Mouse (Mus musculus): ENCODE measurements at regions not wholly inside any gene's neighbourhood (a gene's known extent, or its start where the extent isn't known, plus 50 kb on each side); places are given as distances from the start of the nearest gene placed in this dataset.

DNA sequence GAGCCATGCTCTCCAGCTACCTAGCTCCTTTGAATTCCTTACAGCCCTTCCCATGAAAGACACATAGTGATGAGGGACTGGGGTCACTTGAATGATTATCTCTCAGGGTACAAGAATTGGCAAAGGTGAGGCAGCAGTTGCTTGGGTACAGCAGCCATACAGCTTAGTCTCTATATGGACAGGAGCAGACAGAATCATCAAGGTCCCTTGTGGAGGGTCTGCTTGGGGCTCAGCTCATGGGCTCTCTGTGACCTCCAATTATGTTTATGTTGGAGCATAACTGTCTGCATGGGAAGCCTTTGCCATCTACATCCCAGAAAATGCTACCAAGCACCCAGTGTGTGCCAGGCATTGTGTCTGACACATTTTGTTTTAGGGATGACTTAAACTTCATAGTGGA, 118.4 kb upstream of the Lhcgr start:
- H3K4me1 ChIP-seq (replicated peaks; ENCODE audit: control insufficient read depth, insufficient read depth, low read length), result no peaks in the 10 kb centered on the region
- no peak overlapping the region for H3K4me2 ChIP-seq (ENCODE audit: low read depth, low read length, severe bottlenecking)
- DNase-seq (ENCODE audit: low spot score), result no peak
- no peaks in the 10 kb centered on the region for H3K27me3 ChIP-seq (ENCODE audit: control insufficient read depth, insufficient read depth, low read length)
- H3K36me3 ChIP-seq (ENCODE audit: control insufficient read depth, insufficient read depth, low read length), result no peaks in the 10 kb centered on the region
- no peak overlapping the region for H3K27ac ChIP-seq (ENCODE audit: low read depth, low read length)
- no peak overlapping the region for H3K9ac ChIP-seq (ENCODE audit: low read length)
- peak; percentile 37; the same call in 1 of the 2 replicates for ATAC-seq (replicated peaks; ENCODE audit: low FRiP score)
- H3K9me3 ChIP-seq (ENCODE audit: control insufficient read depth, low read length), result no peaks in the 10 kb centered on the region
- H3K4me3 ChIP-seq (ENCODE audit: low read depth, low read length), result no peak overlapping the region

- H3K9me3 ChIP-seq (ENCODE audit: control insufficient read depth, low read length), result no peaks in the 10 kb centered on the region
- H3K27me3 ChIP-seq (ENCODE audit: control insufficient read depth, insufficient read depth, low read length), result no peaks in the 10 kb centered on the region
- 93% methylated on average over 1 of the region's 1 CpGs for WGBS
- no peak overlapping the region for H3K9ac ChIP-seq (ENCODE audit: low read length)
- no peaks in the 10 kb centered on the region for H3K36me3 ChIP-seq (ENCODE audit: control insufficient read depth, insufficient read depth, low read length)
- no peak overlapping the region for H3K4me3 ChIP-seq (ENCODE audit: low read depth, low read length)
- no peak overlapping the region for H3K27ac ChIP-seq (ENCODE audit: low read depth, low read length)
- no peak for ATAC-seq (replicated peaks; ENCODE audit: low FRiP score)
- H3K4me1 ChIP-seq (replicated peaks; ENCODE audit: control insufficient read depth, insufficient read depth, low read length), result no peaks in the 10 kb centered on the region
- DNase-seq (ENCODE audit: low spot score), result no peak
- no peak overlapping the region for H3K4me2 ChIP-seq (ENCODE audit: low read depth, low read length, severe bottlenecking)
These were observed 110.0 kb upstream of the Lhcgr start for GRCm38 (mm10) chr17:88901742-88902141.

- no peaks in the 10 kb centered on the region for H3K27me3 ChIP-seq (ENCODE audit: control insufficient read depth, insufficient read depth, low read length)
- H3K27ac ChIP-seq (ENCODE audit: low read depth, low read length), result no peak overlapping the region
- H3K4me2 ChIP-seq (ENCODE audit: low read depth, low read length, severe bottlenecking), result no peak overlapping the region
These were observed 109.1 kb upstream of the Lhcgr start for GRCm38 (mm10) chr17:88900904-88901303.

GRCm38 (mm10) chr17:88898705-88899668, 107.2 kb upstream of the Lhcgr start:
- no peak for DNase-seq (ENCODE audit: low spot score)

More at GRCm38 (mm10) chr17:88900904-88901303, 109.1 kb upstream of the Lhcgr start:
- Histone ChIP-seq H3K9me3 (ENCODE audit: control insufficient read depth, low read length) (no peaks in the 10 kb centered on the region), H3K4me1 (replicated peaks; ENCODE audit: control insufficient read depth, insufficient read depth, low read length) (no peaks in the 10 kb centered on the region), H3K36me3 (ENCODE audit: control insufficient read depth, insufficient read depth, low read length) (no peaks in the 10 kb centered on the region), H3K4me3 (ENCODE audit: low read depth, low read length) (no peak overlapping the region), H3K9ac (ENCODE audit: low read length) (no peak overlapping the region)
- no peak for ATAC-seq (replicated peaks; ENCODE audit: low FRiP score)
- no peak for DNase-seq (ENCODE audit: low spot score)
- 86% methylated on average over 2 of the region's 2 CpGs for WGBS

DNA sequence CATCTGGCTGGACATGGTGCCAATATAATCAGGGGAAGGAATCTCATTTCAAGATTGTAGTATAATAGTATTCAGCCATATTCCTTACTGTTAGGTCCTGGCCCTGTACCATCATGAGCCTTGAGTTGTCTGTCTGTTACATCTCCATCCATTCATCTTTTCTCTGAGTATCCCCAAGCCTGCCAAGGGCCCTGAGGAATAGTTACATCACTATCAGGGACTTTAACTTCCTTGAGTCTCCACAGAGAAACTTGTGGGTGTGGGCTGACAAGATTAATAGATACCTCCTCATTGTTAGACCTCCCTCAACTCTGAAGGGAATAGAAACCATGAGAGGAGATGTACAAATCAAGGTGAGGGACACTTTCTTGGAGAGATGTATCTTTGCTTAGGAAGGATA, 101.7 kb upstream of the Lhcgr start:
- DNase-seq (ENCODE audit: low spot score), result no peak
- no peak for ATAC-seq (replicated peaks; ENCODE audit: low FRiP score)

More at GRCm38 (mm10) chr17:88898705-88899668, 107.2 kb upstream of the Lhcgr start:
- Histone ChIP-seq H3K27ac (ENCODE audit: low read depth, low read length) (no peak overlapping the region), H3K36me3 (ENCODE audit: control insufficient read depth, insufficient read depth, low read length) (no peaks in the 10 kb centered on the region), H3K9me3 (ENCODE audit: control insufficient read depth, low read length) (no peaks in the 10 kb centered on the region), H3K27me3 (ENCODE audit: control insufficient read depth, insufficient read depth, low read length) (no peaks in the 10 kb centered on the region), H3K4me2 (ENCODE audit: low read depth, low read length, severe bottlenecking) (no peak overlapping the region), H3K4me1 (replicated peaks; ENCODE audit: control insufficient read depth, insufficient read depth, low read length) (no peaks in the 10 kb centered on the region), H3K4me3 (ENCODE audit: low read depth, low read length) (no peak overlapping the region), H3K9ac (ENCODE audit: low read length) (no peak overlapping the region)
- 75% methylated on average over 11 of the region's 11 CpGs for WGBS
- no peak for ATAC-seq (replicated peaks; ENCODE audit: low FRiP score)

GRCm38 (mm10) chr17:88885526-88885925, 93.7 kb upstream of the Lhcgr start:
- DNase-seq (ENCODE audit: low spot score) (no peak), ATAC-seq (replicated peaks; ENCODE audit: low FRiP score) (no peak)
- Histone ChIP-seq H3K4me2 (ENCODE audit: low read depth, low read length, severe bottlenecking) (no peak overlapping the region), H3K4me1 (replicated peaks; ENCODE audit: control insufficient read depth, insufficient read depth, low read length) (no peaks in the 10 kb centered on the region), H3K9ac (ENCODE audit: low read length) (no peak overlapping the region), H3K36me3 (ENCODE audit: control insufficient read depth, insufficient read depth, low read length) (no peaks in the 10 kb centered on the region), H3K4me3 (ENCODE audit: low read depth, low read length) (no peak overlapping the region), H3K9me3 (ENCODE audit: control insufficient read depth, low read length) (no peaks in the 10 kb centered on the region), H3K27ac (ENCODE audit: low read depth, low read length) (no peak overlapping the region), H3K27me3 (ENCODE audit: control insufficient read depth, insufficient read depth, low read length) (no peaks in the 10 kb centered on the region)
- WGBS, result 89% methylated on average over 3 of the region's 3 CpGs

More for the DNA sequence above, 101.7 kb upstream of the Lhcgr start:
- Histone ChIP-seq H3K27ac (ENCODE audit: low read depth, low read length) (no peak overlapping the region), H3K4me1 (replicated peaks; ENCODE audit: control insufficient read depth, insufficient read depth, low read length) (no peaks in the 10 kb centered on the region), H3K4me3 (ENCODE audit: low read depth, low read length) (no peak overlapping the region), H3K9ac (ENCODE audit: low read length) (no peak overlapping the region), H3K27me3 (ENCODE audit: control insufficient read depth, insufficient read depth, low read length) (no peaks in the 10 kb centered on the region), H3K4me2 (ENCODE audit: low read depth, low read length, severe bottlenecking) (no peak overlapping the region), H3K9me3 (ENCODE audit: control insufficient read depth, low read length) (no peaks in the 10 kb centered on the region), H3K36me3 (ENCODE audit: control insufficient read depth, insufficient read depth, low read length) (no peaks in the 10 kb centered on the region)

GRCm38 (mm10) chr17:88879736-88880135, 87.9 kb upstream of the Lhcgr start:
- no peaks in the 10 kb centered on the region for H3K27me3 ChIP-seq (ENCODE audit: control insufficient read depth, insufficient read depth, low read length)

DNA sequence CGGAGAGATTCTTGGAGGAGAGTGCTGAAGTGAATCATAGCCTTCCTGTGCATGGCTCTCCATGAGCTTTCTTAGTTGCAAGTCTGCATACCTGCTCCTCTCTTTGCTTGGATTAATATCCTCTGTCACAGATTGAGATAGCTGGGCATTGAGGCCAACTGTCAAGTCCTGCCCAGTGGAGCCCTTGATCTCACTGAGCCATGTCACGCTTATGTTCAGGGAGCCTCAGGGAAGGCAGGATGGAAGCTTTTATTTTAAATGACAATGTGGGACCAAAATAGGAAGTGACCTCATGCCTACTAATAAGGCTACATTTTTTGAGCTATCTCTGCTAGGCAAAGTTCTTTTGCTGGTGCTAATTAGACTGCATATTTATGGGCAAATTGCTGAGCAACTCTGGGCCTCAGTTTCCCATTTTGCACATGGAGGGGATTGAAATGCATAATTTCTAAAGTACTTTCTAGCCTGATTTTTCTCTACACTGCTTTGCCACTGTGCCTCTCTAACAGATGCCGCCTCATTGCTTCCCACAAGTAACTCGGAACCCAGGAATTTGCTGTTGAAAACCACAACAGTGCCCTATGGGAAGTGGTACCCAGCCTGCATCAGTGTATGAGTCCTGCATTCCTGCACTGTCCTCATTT, 78.7 kb upstream of the Lhcgr start:
- no peaks in the 10 kb centered on the region for H3K36me3 ChIP-seq (ENCODE audit: control insufficient read depth, insufficient read depth, low read length)
- H3K27ac ChIP-seq (ENCODE audit: low read depth, low read length), result no peak overlapping the region
- H3K27me3 ChIP-seq (ENCODE audit: control insufficient read depth, insufficient read depth, low read length), result no peaks in the 10 kb centered on the region
- H3K9me3 ChIP-seq (ENCODE audit: control insufficient read depth, low read length), result no peaks in the 10 kb centered on the region
- H3K9ac ChIP-seq (ENCODE audit: low read length), result no peak overlapping the region
- no peaks in the 10 kb centered on the region for H3K4me1 ChIP-seq (replicated peaks; ENCODE audit: control insufficient read depth, insufficient read depth, low read length)
- WGBS, result 75% methylated on average over 4 of the region's 4 CpGs
- no peak overlapping the region for H3K4me2 ChIP-seq (ENCODE audit: low read depth, low read length, severe bottlenecking)
- DNase-seq (ENCODE audit: low spot score) (no peak), ATAC-seq (replicated peaks; ENCODE audit: low FRiP score) (0 out of 2 replicates have a peak, but pooled peaks have one; percentile 27)
- no peak overlapping the region for H3K4me3 ChIP-seq (ENCODE audit: low read depth, low read length)

More at GRCm38 (mm10) chr17:88879736-88880135, 87.9 kb upstream of the Lhcgr start:
- Histone ChIP-seq H3K9me3 (ENCODE audit: control insufficient read depth, low read length) (no peaks in the 10 kb centered on the region), H3K4me1 (replicated peaks; ENCODE audit: control insufficient read depth, insufficient read depth, low read length) (no peaks in the 10 kb centered on the region), H3K4me3 (ENCODE audit: low read depth, low read length) (no peak overlapping the region), H3K27ac (ENCODE audit: low read depth, low read length) (no peak overlapping the region), H3K36me3 (ENCODE audit: control insufficient read depth, insufficient read depth, low read length) (no peaks in the 10 kb centered on the region), H3K9ac (ENCODE audit: low read length) (no peak overlapping the region), H3K4me2 (ENCODE audit: low read depth, low read length, severe bottlenecking) (no peak overlapping the region)
- DNase-seq (ENCODE audit: low spot score) (no peak), ATAC-seq (replicated peaks; ENCODE audit: low FRiP score) (no peak)
- WGBS, result 62% methylated on average over 1 of the region's 1 CpGs
